Mouse (Mus musculus): ENCODE results near the gene Tomm22.

The Tomm22 gene

GRCm38 (mm10) chr15:79686046-79686869 lies 15.6 kb downstream of the Tomm22 start:
- no peak for DNase-seq (ENCODE audit: low read depth, low spot score)

GRCm38 (mm10) chr15:79687175-79687574 lies 16.5 kb downstream of the Tomm22 start:
- DNase-seq (ENCODE audit: low read depth, low spot score), result peak; percentile 45

DNA sequence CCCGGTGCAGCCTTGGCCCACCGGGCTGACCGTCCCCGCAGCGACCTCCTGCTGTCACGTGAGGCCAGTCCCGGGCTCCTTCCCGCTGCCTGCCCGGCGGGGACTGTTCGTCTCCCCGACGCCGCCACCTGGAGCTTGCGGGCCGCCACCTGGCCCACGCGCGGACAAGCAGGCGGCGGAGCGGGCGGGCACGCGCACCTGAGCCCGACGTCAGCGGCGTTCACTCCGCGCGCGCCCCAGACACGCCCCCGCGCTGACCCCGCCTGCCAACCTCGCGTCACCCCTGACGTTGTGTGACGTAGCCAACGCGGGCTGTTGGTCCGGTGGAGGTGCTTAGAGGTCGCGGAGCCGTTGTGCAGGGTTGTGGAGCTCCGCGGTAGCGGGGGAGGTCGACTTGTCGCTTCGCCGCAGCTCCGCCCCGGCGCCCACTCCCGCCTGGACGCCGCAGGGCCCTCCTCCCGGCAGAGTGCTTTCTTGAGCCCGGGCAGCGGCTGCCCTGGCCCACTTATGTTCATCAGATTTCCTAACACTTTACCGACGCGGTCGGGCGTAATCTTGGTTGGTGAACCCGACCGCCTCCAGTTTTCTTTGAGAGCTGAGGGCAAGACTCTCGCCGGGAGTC lies 17.1 kb downstream of the Tomm22 start, which contains the start of gene Josd1:
TSS of gene Josd1 (minus strand) at position 274 of the 622 bp plus-strand sequence.
- peak; percentile 95 for DNase-seq (ENCODE audit: low read depth, low spot score)

DNA sequence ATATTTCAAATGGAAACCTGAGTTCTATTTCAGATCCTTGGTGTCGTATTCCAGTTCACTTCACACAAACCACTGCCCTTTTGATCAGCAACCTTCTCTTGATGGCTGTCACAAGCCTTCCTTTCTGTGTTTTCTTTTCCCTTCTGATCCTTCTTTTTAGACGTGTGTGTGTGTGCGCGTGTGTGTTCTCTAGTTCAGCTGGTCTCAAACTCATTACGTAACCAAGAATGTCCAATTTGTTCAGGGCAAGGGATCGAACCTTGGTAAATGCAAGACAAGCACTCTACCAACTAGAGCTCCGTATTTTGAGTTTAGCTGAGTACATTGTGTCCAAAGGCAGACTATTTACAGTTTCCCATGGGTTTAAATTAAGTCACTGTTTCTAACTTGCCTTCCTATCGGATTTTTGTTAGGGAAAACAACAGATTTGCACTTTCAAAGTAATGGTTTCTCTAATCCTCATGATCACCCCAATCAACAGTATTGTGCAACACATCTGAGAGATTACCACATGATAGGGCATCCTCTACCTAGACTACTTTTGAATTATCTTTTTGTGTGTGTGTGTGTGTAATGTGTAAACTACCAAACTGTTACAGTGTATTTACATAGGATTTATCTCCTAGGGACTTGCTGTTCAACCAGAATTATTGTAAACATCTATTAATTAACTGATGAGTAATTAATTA lies 17.8 kb downstream of the Tomm22 start:
- no peak for DNase-seq (ENCODE audit: low read depth, low spot score)

DNA sequence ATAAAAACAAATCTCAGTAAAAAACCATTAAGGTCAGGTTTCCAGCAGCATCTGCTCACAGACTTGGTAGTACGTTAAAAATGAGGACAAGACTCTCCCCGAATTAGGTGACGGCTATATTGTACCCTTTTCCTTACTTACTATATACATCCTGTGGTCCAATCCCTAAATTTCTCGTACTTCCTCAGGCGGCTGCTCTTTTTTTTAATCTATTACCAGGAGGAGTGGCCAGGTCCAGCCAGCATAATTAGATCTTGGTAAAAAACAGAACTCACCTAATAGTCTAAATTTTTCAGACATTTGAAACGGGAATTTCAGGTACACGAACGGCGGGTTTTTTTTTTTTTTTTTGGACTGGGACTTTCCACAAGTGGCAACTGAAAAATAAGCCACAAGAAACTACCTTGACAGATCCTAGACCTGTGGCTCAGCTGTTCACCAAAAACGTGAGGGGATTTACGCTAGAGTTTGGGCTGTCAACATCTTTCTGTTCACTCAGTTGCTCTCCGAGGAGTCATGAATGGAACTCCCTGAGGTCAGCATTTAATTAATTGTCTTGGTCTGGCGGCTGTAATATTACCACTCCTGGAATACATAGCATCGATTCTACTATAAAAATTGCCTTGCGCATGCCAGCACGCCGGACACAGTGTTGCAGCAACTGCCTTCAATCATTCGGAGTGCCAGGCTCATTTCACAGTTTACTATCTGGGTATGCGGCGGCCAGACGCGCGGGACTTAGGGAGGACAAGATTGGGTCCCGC lies 19.2 kb downstream of the Tomm22 start:
- DNase-seq (ENCODE audit: low read depth, low spot score), result no peak

- peak; percentile 100 for DNase-seq (ENCODE audit: low read depth, low spot score)
These were observed 19.9 kb downstream of the Tomm22 start, which contains the start of gene Gtpbp1 for GRCm38 (mm10) chr15:79690426-79691022. Gene Gtpbp1 (plus strand): TSS chr15:79690845.

DNA sequence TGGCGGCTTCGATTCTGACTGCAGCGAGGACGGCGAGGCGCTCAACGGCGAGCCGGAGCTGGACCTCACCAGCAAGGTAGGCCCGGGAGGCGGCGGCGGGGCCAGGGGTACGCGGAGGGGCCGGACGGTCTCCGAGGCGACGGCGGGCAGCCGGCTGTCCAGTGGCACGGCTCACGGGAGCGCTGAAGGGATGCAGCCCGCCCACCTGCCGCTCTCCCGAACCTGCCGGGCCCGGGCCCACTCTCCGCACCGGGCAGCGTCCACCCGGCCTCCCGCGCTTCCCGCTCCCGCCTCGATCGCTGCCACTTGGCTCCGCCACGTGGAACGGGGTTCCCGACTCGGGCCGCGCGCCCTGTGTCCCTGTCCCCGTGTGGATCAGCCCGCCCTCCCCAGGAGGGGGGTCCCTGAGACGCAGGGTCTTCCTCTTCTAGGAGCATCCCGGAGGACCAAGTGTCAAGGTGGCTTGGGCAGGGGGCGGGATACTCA lies 20.4 kb downstream of the Tomm22 start:
- peak; percentile 34 for DNase-seq (ENCODE audit: low read depth, low spot score)

GRCm38 (mm10) chr15:79692334-79692733 lies 21.7 kb downstream of the Tomm22 start:
- no peak for DNase-seq (ENCODE audit: low read depth, low spot score)

DNA sequence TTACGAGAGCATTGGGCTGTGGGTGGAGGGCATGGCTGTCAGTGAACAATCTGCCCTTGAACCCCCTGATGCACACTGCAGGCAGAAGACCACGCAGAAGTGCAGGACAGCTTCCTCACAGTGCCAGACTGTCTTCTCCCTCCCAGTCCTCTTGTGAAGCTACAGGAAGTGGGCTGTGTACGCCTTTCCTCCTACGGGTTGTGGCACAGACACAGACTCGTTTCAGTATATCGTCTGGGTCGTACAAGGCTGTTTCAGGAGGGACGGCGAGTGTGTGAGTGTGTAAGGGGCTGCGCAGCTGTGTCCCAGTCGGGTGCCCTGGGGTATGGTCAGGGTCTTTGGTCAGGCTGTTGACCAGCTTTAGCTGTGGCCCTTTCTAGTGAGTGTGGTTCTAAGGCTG lies 23.1 kb downstream of the Tomm22 start:
- no peak for DNase-seq (ENCODE audit: low read depth, low spot score)

- no peak for DNase-seq (ENCODE audit: low read depth, low spot score)
These were observed 23.9 kb downstream of the Tomm22 start for GRCm38 (mm10) chr15:79694512-79694911.

DNA sequence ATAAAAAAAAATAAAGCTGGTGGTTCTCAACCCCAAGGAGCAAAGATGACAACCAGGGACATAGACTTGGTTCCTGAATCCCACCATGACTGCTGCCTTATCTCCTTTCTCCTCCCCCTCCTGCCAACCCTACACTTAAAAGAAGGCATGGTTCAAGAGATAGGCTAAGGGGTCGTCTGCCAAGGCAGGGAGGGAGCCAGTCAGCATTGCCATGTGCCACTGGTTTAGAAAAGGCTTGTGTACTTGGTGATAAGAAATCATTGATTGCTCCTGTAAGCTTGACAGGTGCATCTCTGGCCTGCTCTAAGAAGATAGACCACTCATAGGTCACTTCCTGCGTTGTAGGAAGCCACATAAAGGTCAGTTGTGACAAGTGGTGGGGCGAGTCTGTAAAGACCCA lies 24.9 kb downstream of the Tomm22 start:
- no peak for DNase-seq (ENCODE audit: low read depth, low spot score)

GRCm38 (mm10) chr15:79696508-79696907 lies 25.8 kb downstream of the Tomm22 start:
- no peak for DNase-seq (ENCODE audit: low read depth, low spot score)

DNA sequence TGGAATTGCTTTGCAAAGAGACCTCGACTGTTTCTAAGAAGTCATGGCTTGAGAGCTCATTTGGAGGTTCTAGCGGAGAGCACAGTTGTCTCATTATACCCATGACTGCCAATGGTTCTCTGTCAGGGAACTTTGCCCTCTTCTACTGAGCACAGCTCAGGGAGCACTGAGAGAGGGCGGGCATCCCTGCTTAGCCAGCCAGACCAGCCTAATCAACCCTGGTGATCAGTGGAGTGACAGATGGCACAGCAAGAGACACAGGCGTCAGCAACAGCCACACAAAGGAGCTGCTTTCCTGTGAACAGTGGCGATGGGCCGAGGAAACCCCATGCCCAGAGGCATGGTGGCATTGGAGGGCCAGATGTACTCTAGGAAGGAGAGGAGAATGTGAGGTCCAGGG lies 26.4 kb downstream of the Tomm22 start:
- DNase-seq (ENCODE audit: low read depth, low spot score), result no peak

- DNase-seq (ENCODE audit: low read depth, low spot score), result no peak
These were observed 27.0 kb downstream of the Tomm22 start for GRCm38 (mm10) chr15:79697558-79698187.

- DNase-seq (ENCODE audit: low read depth, low spot score), result peak; percentile 27
These were observed 36.0 kb downstream of the Tomm22 start for GRCm38 (mm10) chr15:79706603-79707214.

DNA sequence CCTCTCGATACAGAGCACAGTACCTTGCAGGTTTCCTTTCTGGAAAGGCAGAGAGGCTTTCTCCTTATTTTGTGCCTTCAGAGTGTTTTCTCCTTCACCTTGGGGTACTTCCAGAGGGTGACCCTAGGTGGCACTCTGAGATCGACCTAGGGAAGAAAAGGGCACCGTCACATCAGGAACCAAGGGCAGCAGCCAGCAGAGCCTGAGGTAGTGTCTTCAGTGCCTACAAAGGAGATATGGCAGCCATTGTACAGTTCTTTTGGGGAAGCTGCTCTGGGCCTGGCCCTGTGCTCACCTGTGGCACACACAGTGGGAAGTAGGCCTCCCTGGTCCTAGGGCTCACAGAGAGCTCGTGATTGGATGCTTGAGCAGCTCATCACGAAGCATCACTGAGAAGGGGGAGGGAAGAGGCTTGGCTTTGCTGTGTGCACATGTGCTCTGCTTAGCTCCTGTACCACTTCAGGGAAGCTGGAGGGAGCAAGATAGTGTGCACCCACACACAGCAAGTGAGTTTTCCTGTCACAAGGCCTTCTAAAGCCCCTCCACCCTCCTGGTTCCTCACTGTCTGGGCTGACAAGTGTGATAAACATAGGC lies 37.7 kb downstream of the Tomm22 start:
- DNase-seq (ENCODE audit: low read depth, low spot score), result peak; percentile 43

DNA sequence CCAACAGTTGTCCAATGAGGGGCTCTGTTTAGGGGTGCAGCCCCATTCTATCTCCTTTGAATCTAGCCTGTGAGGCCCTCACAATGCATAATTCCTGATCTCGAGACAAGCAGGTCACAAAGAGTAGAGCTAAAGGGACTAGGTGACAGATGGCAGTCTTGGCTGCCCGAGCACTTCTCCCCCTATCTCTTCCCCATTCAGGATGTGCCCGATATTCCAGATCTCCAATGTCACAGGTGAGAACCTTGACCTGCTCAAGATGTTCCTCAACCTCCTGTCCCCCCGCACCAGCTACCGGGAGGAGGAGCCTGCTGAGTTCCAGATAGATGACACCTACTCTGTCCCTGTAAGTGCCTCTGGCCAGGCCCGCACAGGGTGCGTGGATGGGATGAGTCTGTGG lies 45.0 kb downstream of the Tomm22 start:
- DNase-seq (ENCODE audit: low read depth, low spot score), result no peak

DNA sequence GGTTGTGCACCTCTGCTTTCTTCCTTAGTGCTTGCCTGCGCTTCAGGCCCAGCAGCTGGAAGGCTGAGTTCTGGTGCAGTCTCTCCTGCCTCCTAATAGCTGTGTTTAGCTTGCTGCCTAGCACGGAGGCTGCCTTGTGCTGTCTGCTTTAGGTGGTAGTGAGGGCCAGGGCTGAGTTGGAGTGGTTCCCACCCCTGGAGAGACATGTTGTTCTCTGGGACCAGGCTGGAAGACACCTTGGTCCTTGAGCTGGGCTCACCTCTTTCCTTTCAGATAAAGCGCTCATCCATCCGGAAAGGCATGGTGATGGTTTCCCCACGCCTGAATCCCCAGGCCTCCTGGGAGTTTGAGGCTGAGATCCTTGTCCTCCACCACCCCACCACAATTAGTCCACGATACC lies 46.0 kb downstream of the Tomm22 start:
- DNase-seq (ENCODE audit: low read depth, low spot score), result no peak

DNA sequence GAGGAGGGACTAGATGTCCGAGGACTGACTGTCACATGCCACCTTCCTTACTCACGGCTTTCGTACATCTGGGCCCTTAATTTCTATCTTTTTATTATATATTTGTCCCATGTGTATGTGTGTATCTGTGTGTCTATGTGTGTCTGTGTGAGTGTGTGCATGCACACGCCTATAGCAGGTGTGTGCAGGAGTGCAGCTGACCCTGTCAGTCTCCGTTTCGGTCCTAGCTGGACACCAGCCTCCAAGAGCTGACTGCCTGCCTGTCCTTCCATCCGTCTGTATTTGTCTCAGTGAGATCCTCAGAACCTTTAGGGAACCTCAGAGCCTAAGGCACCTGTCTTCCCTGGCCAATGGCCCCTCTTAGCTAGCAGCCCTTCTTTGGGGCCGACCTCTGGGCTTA lies 49.6 kb downstream of the Tomm22 start:
- DNase-seq (ENCODE audit: low read depth, low spot score), result no peak

DNA sequence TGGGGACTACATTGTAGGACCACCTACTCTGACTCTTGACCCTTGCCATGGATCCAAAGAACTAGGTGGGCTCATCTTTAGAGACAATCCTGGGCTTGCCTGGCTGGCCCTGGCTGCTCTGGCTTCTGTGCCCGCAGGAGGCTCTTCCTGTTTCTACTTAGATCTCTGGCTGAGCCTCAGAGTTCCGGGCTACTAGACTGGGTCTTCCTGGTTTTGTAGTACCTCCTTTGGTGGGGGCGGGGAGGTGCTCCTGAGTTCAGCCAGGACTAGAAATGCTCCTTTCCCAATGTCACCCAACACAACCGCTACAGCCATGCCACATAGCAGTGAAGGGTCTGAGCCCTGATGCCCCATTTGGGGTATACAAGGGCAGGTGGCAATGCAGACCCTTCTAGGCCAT lies 50.1 kb downstream of the Tomm22 start:
- DNase-seq (ENCODE audit: low read depth, low spot score), result no peak

Data from R1 (cell line).